Mouse (Mus musculus) intestine, postnatal 0 days (tissue): ENCODE results near the gene Rpl10. TPM values are rescaled to one million over a fixed set of nuclear protein-coding genes. Genes with fewer than 3 reads are reported as not detected.

Source experiments
- ATAC-seq: fragments of 200-750 bp; cut with Nextera tagmentation; 2 replicates; pipeline ENCODE4 v1.8.0; 2017; ENCODE audit warnings: mild to moderate bottlenecking, moderate TSS enrichment, moderate library complexity
- H3K27ac ChIP-seq: fragments of 300-500 bp; sonication (generic); 2 replicates; pipeline ENCODE4 v1.5.1; 2014; ENCODE audit warnings: mild to moderate bottlenecking, low read depth, low read length, moderate library complexity
- H3K27me3 ChIP-seq: fragments of 300-500 bp; sonication (generic); replicated peaks from 2 replicates; pipeline ENCODE4 v1.6.1; 2014; ENCODE audit warnings: low read length, mixed read lengths; ENCODE audit not compliant: control insufficient read depth, insufficient read depth
- H3K36me3 ChIP-seq: fragments of 300-500 bp; sonication (generic); 2 replicates; pipeline ENCODE4 v1.6.1; 2014; ENCODE audit warnings: mild to moderate bottlenecking, moderate library complexity; ENCODE audit not compliant: control insufficient read depth, insufficient read depth
- H3K4me1 ChIP-seq: fragments of 300-500 bp; sonication (generic); replicated peaks from 2 replicates; pipeline ENCODE4 v1.6.1; 2014; ENCODE audit warnings: antibody characterized with exemption, low read length, mixed read lengths; ENCODE audit not compliant: control insufficient read depth, insufficient read depth
- H3K4me2 ChIP-seq: fragments of 300-500 bp; sonication (generic); replicated peaks from 2 replicates; pipeline ENCODE4 v1.6.1; 2014; ENCODE audit warnings: low read depth, mild to moderate bottlenecking, moderate library complexity
- H3K4me3 ChIP-seq: fragments of 300-500 bp; sonication (generic); 2 replicates; pipeline ENCODE4 v1.5.1; 2014; ENCODE audit warnings: low read depth, low read length
- H3K9ac ChIP-seq: fragments of 300-500 bp; sonication (generic); 2 replicates; pipeline ENCODE4 v1.6.1; 2014; ENCODE audit warnings: mild to moderate bottlenecking, low read depth, low read length
- H3K9me3 ChIP-seq: fragments of 300-500 bp; sonication (generic); 2 replicates; pipeline ENCODE4 v1.6.1; 2016; ENCODE audit warnings: mixed run types; ENCODE audit not compliant: control insufficient read depth
- CTCF ChIP-seq: sonication (generic); IDR thresholded peaks from 2 replicates; pipeline ENCODE4 v1.5.1; 2016; ENCODE audit warnings: low read depth, mild to moderate bottlenecking, control low read depth, antibody characterized with exemption, moderate library complexity
- WGBS: fragments of 180-500 bp; shearing (Covaris S2); extraction: QIAGEN DNeasy Blood & Tissue Kit; methylation state at CpG from one replicate; pipeline ENCODE4 v1.1.7; 2014; 5-methylcytosine and 5-hydroxymethylcytosine counted together
- polyA plus RNA-seq: library from polyadenylated mRNA; unstranded; fragments of >200 nt; fragmentation: Nextera tagmentation; extraction: Ambion mirVana; gene quantifications from 2 replicates; pipeline ENCODE4 v1.2.1, GENCODE M21; 2015

The Rpl10 gene
- 485 and 521 TPM in 2 replicates for polyA plus RNA-seq

GRCm38 (mm10) chrX:74270062-74270901, at the start of gene Rpl10:
Gene Rpl10 (plus strand): TSS chrX:74270812.
- H3K27ac ChIP-seq, result peak within 1 kb of the TSS; percentile 88
- peaks cover 3% of the 10 kb centered on the region; the same call in 1 of the 2 replicates for H3K36me3 ChIP-seq
- H3K4me3 ChIP-seq, result peak within 1 kb of the TSS; percentile 56
- TF ChIP-seq CTCF, result peak; percentile 65
- peak within 1 kb of the TSS; percentile 57 for H3K9ac ChIP-seq
- H3K27me3 ChIP-seq, result no peaks in the 10 kb centered on the region
- H3K4me1 ChIP-seq, result no peaks in the 10 kb centered on the region
- peak within 1 kb of the TSS; percentile 61 for H3K4me2 ChIP-seq
- WGBS, result 20% methylated on average over 42 of the region's 42 CpGs
- no peaks in the 10 kb centered on the region for H3K9me3 ChIP-seq
- peak; percentile 95 for ATAC-seq

GRCm38 (mm10) chrX:74230038-74230437, 40.6 kb upstream of the Rpl10 start:
- H3K4me3 ChIP-seq, result no peak overlapping the region
- no peaks in the 10 kb centered on the region for H3K4me1 ChIP-seq
- 43% methylated on average over 1 of the region's 1 CpGs for WGBS
- no peaks in the 10 kb centered on the region for H3K9me3 ChIP-seq
- no peak for ATAC-seq
- H3K27ac ChIP-seq, result no peak overlapping the region
- TF ChIP-seq CTCF, result no peak
- H3K27me3 ChIP-seq, result no peaks in the 10 kb centered on the region
- peaks cover 7% of the 10 kb centered on the region; the same call in 1 of the 2 replicates for H3K36me3 ChIP-seq
- H3K9ac ChIP-seq, result no peak overlapping the region
- H3K4me2 ChIP-seq, result no peak overlapping the region

- Histone ChIP-seq H3K9me3 (no peaks in the 10 kb centered on the region), H3K27me3 (no peaks in the 10 kb centered on the region), H3K4me1 (no peaks in the 10 kb centered on the region), H3K9ac (no peak overlapping the region), H3K36me3 (peaks cover 23% of the 10 kb centered on the region; the same call in 1 of the 2 replicates), H3K27ac (no peak overlapping the region), H3K4me3 (no peak overlapping the region), H3K4me2 (no peak overlapping the region)
- no peak for TF ChIP-seq CTCF
- no peak for ATAC-seq
- 90% methylated on average over 5 of the region's 5 CpGs for WGBS
Measured at GRCm38 (mm10) chrX:74233196-74233595, 37.4 kb upstream of the Rpl10 start.

GRCm38 (mm10) chrX:74240332-74240731, 30.3 kb upstream of the Rpl10 start:
- Histone ChIP-seq H3K27ac (no peak overlapping the region), H3K36me3 (peaks cover 24% of the 10 kb centered on the region; the same call in 1 of the 2 replicates), H3K27me3 (no peaks in the 10 kb centered on the region), H3K4me1 (no peaks in the 10 kb centered on the region), H3K4me2 (no peak overlapping the region), H3K9ac (no peak overlapping the region), H3K4me3 (no peak overlapping the region), H3K9me3 (no peaks in the 10 kb centered on the region)
- TF ChIP-seq CTCF, result no peak
- WGBS, result 88% methylated on average over 4 of the region's 4 CpGs
- no peak for ATAC-seq

- H3K27me3 ChIP-seq, result no peaks in the 10 kb centered on the region
- ATAC-seq, result no peak
- no peaks in the 10 kb centered on the region for H3K9me3 ChIP-seq
- no peak overlapping the region for H3K27ac ChIP-seq
- H3K9ac ChIP-seq, result no peak overlapping the region
- H3K4me2 ChIP-seq, result peak overlapping the region; percentile 72
- H3K4me1 ChIP-seq, result no peaks in the 10 kb centered on the region
- TF ChIP-seq CTCF, result no peak
- H3K36me3 ChIP-seq, result peaks cover 10% of the 10 kb centered on the region; the same call in 1 of the 2 replicates
- WGBS, result 84% methylated on average over 2 of the region's 2 CpGs
- H3K4me3 ChIP-seq, result peak overlapping the region; percentile 45; the same call in 1 of the 2 replicates
Measured at GRCm38 (mm10) chrX:74243396-74243795, 27.2 kb upstream of the Rpl10 start.

- Histone ChIP-seq H3K4me1 (no peaks in the 10 kb centered on the region), H3K4me3 (peak overlapping the region; percentile 45), H3K9ac (0 out of 2 replicates have a peak overlapping the region, but pooled peaks have one; percentile 7), H3K27ac (no peak overlapping the region), H3K27me3 (no peaks in the 10 kb centered on the region), H3K36me3 (peaks cover 6% of the 10 kb centered on the region; the same call in 1 of the 2 replicates), H3K9me3 (no peaks in the 10 kb centered on the region), H3K4me2 (peak overlapping the region; percentile 72)
- no peak for TF ChIP-seq CTCF
- no peak for ATAC-seq
- 52% methylated on average over 3 of the region's 3 CpGs for WGBS
Measured at GRCm38 (mm10) chrX:74243807-74244206, 26.8 kb upstream of the Rpl10 start.
